Mouse (Mus musculus): ENCODE results near the gene Emc1. TPM values are rescaled to one million over a fixed set of nuclear protein-coding genes. Genes with fewer than 3 reads are reported as not detected.

Gene Emc1
- 37.3 and 43.1 TPM in 2 replicates for polyA plus RNA-seq (2011; ENCODE audit: insufficient read depth, insufficient read length, low read depth, missing spikeins)

- Histone ChIP-seq H3K4me3 (ENCODE audit: low read depth, low read length) (peak within 1 kb of the TSS; percentile 100), H3K27ac (ENCODE audit: insufficient read depth, low read length) (0 out of 2 replicates have a peak within 1 kb of the TSS, but pooled peaks have one; percentile 29), H3K9me3 (replicated peaks; ENCODE audit: control insufficient read depth, insufficient read depth, low read length, poor library complexity, severe bottlenecking) (no peaks in the 10 kb centered on the region), H3K36me3 (ENCODE audit: control insufficient read depth, insufficient read depth, low read length, poor library complexity, severe bottlenecking) (peaks cover 19% of the 10 kb centered on the region), H3K4me1 (ENCODE audit: control insufficient read depth, insufficient read depth, low read length) (no peaks in the 10 kb centered on the region), H3K9ac (ENCODE audit: low read depth, poor library complexity, severe bottlenecking) (peak within 1 kb of the TSS; percentile 88), H3K27me3 (ENCODE audit: control insufficient read depth, insufficient read depth, low read length, poor library complexity, severe bottlenecking) (no peaks in the 10 kb centered on the region)
- no peak for TF ChIP-seq POLR2A (IDR thresholded peaks at IDR 0.05; ENCODE audit: insufficient read depth, low read length)
- TF ChIP-seq CTCF (IDR thresholded peaks at IDR 0.05; ENCODE audit: low read depth, low read length): no peak
- no peak for TF ChIP-seq EP300 (IDR thresholded peaks at IDR 0.05; ENCODE audit: insufficient read depth, low read depth, low read length)
Observed at GRCm38 (mm10) chr4:139351931-139352711, at the start of gene Emc1, which contains the start of the genes Mrto4 and Ubr4. Emc1 (plus strand) TSS chr4:139352587. Mrto4 (minus strand) TSS chr4:139352576. Ubr4 (plus strand) TSS chr4:139352609.

- TF ChIP-seq EP300 (IDR thresholded peaks at IDR 0.05; ENCODE audit: insufficient read depth, low read depth, low read length) (no peak), POLR2A (IDR thresholded peaks at IDR 0.05; ENCODE audit: insufficient read depth, low read length) (no peak), CTCF (IDR thresholded peaks at IDR 0.05; ENCODE audit: low read depth, low read length) (no peak)
- no peak overlapping the region for H3K4me3 ChIP-seq (ENCODE audit: low read depth, low read length)
- no peaks in the 10 kb centered on the region for H3K27me3 ChIP-seq (ENCODE audit: control insufficient read depth, insufficient read depth, low read length, poor library complexity, severe bottlenecking)
- H3K9me3 ChIP-seq (replicated peaks; ENCODE audit: control insufficient read depth, insufficient read depth, low read length, poor library complexity, severe bottlenecking): no peaks in the 10 kb centered on the region
- H3K9ac ChIP-seq (ENCODE audit: low read depth, poor library complexity, severe bottlenecking): no peak overlapping the region
- H3K27ac ChIP-seq (ENCODE audit: insufficient read depth, low read length): no peak overlapping the region
- H3K36me3 ChIP-seq (ENCODE audit: control insufficient read depth, insufficient read depth, low read length, poor library complexity, severe bottlenecking): no peaks in the 10 kb centered on the region
- H3K4me1 ChIP-seq (ENCODE audit: control insufficient read depth, insufficient read depth, low read length): no peaks in the 10 kb centered on the region
Observed at GRCm38 (mm10) chr4:139305521-139305920, 46.9 kb upstream of the Emc1 start.

- no peaks in the 10 kb centered on the region for H3K36me3 ChIP-seq (ENCODE audit: control insufficient read depth, insufficient read depth, low read length, poor library complexity, severe bottlenecking)
- H3K27me3 ChIP-seq (ENCODE audit: control insufficient read depth, insufficient read depth, low read length, poor library complexity, severe bottlenecking): no peaks in the 10 kb centered on the region
- H3K4me1 ChIP-seq (ENCODE audit: control insufficient read depth, insufficient read depth, low read length): no peaks in the 10 kb centered on the region
- no peak overlapping the region for H3K27ac ChIP-seq (ENCODE audit: insufficient read depth, low read length)
- no peaks in the 10 kb centered on the region for H3K9me3 ChIP-seq (replicated peaks; ENCODE audit: control insufficient read depth, insufficient read depth, low read length, poor library complexity, severe bottlenecking)
- H3K9ac ChIP-seq (ENCODE audit: low read depth, poor library complexity, severe bottlenecking): no peak overlapping the region
- TF ChIP-seq EP300 (IDR thresholded peaks at IDR 0.05; ENCODE audit: insufficient read depth, low read depth, low read length) (no peak), CTCF (IDR thresholded peaks at IDR 0.05; ENCODE audit: low read depth, low read length) (no peak), POLR2A (IDR thresholded peaks at IDR 0.05; ENCODE audit: insufficient read depth, low read length) (no peak)
- H3K4me3 ChIP-seq (ENCODE audit: low read depth, low read length): no peak overlapping the region
Observed at GRCm38 (mm10) chr4:139307916-139308315, 44.5 kb upstream of the Emc1 start.

GRCm38 (mm10) chr4:139309651-139310050 is 42.7 kb upstream of the Emc1 start:
- H3K4me3 ChIP-seq (ENCODE audit: low read depth, low read length): peak overlapping the region; percentile 85
- H3K9ac ChIP-seq (ENCODE audit: low read depth, poor library complexity, severe bottlenecking): peak overlapping the region; percentile 79
- no peaks in the 10 kb centered on the region for H3K27me3 ChIP-seq (ENCODE audit: control insufficient read depth, insufficient read depth, low read length, poor library complexity, severe bottlenecking)
- no peaks in the 10 kb centered on the region for H3K36me3 ChIP-seq (ENCODE audit: control insufficient read depth, insufficient read depth, low read length, poor library complexity, severe bottlenecking)
- no peak overlapping the region for H3K27ac ChIP-seq (ENCODE audit: insufficient read depth, low read length)
- no peaks in the 10 kb centered on the region for H3K4me1 ChIP-seq (ENCODE audit: control insufficient read depth, insufficient read depth, low read length)
- no peak for TF ChIP-seq POLR2A (IDR thresholded peaks at IDR 0.05; ENCODE audit: insufficient read depth, low read length)
- no peak for TF ChIP-seq EP300 (IDR thresholded peaks at IDR 0.05; ENCODE audit: insufficient read depth, low read depth, low read length)
- no peak for TF ChIP-seq CTCF (IDR thresholded peaks at IDR 0.05; ENCODE audit: low read depth, low read length)
- H3K9me3 ChIP-seq (replicated peaks; ENCODE audit: control insufficient read depth, insufficient read depth, low read length, poor library complexity, severe bottlenecking): no peaks in the 10 kb centered on the region

- H3K27ac ChIP-seq (ENCODE audit: insufficient read depth, low read length): no peak within 1 kb of the TSS
- peak; percentile 98 for TF ChIP-seq POLR2A (IDR thresholded peaks at IDR 0.05; ENCODE audit: insufficient read depth, low read length)
- TF ChIP-seq EP300 (IDR thresholded peaks at IDR 0.05; ENCODE audit: insufficient read depth, low read depth, low read length): no peak
- no peak for TF ChIP-seq CTCF (IDR thresholded peaks at IDR 0.05; ENCODE audit: low read depth, low read length)
- H3K9me3 ChIP-seq (replicated peaks; ENCODE audit: control insufficient read depth, insufficient read depth, low read length, poor library complexity, severe bottlenecking): no peaks in the 10 kb centered on the region
- H3K9ac ChIP-seq (ENCODE audit: low read depth, poor library complexity, severe bottlenecking): peak within 1 kb of the TSS; percentile 79
- H3K27me3 ChIP-seq (ENCODE audit: control insufficient read depth, insufficient read depth, low read length, poor library complexity, severe bottlenecking): no peaks in the 10 kb centered on the region
- no peaks in the 10 kb centered on the region for H3K4me1 ChIP-seq (ENCODE audit: control insufficient read depth, insufficient read depth, low read length)
- peak within 1 kb of the TSS; percentile 85 for H3K4me3 ChIP-seq (ENCODE audit: low read depth, low read length)
- no peaks in the 10 kb centered on the region for H3K36me3 ChIP-seq (ENCODE audit: control insufficient read depth, insufficient read depth, low read length, poor library complexity, severe bottlenecking)
Observed at GRCm38 (mm10) chr4:139310171-139310898, 42.1 kb upstream of the Emc1 start, which contains the start of the genes Pqlc2 and Akr7a5. Pqlc2 (minus strand) TSS chr4:139310708. Akr7a5 (plus strand) TSS chr4:139310744.
